Mouse (Mus musculus): ENCODE data around the gene Slit3. TPM values are rescaled to one million over a fixed set of nuclear protein-coding genes. Genes with fewer than 3 reads are reported as not detected.

The Slit3 gene
- total RNA-seq, 2 experiments from 2014 or later, result 56.7 to 60.0 TPM

DNA sequence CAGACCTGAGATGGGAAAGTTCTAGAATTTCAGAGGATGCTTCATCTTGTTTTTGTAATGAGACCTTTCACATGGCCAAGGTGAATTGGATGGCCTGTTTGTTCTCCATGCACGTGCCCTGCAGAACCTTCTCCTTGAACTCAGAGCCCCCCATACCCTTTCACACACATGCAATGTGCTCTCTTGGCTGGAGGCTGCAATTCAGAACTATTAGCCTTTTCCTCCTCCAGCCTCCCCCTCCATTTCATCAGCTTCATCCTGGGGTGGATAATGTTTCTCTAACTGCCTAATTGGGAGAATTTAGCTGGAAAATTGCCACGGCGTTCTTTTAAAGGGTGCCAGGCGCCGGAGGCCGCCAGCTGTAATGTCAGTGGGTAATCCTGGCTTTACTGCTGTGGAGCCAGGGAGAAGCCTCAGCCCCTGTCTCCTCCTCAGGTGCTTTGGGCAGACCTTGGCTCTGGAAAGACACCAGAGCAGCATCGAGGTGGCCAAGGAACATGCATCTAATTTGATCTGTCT lies 178.9 kb downstream of the Slit3 start:
- Histone ChIP-seq H3K4me3 (no peak overlapping the region), H3K27ac (no peak overlapping the region)
- intact Hi-C loops (cut with DNase I), result no loop called here
- no peak for DNase-seq (ENCODE audit: extremely low spot score in 1 of 2, low spot score in 2 of 2)
- no peak for TF ChIP-seq CTCF (IDR thresholded peaks at IDR 0.05)

DNA sequence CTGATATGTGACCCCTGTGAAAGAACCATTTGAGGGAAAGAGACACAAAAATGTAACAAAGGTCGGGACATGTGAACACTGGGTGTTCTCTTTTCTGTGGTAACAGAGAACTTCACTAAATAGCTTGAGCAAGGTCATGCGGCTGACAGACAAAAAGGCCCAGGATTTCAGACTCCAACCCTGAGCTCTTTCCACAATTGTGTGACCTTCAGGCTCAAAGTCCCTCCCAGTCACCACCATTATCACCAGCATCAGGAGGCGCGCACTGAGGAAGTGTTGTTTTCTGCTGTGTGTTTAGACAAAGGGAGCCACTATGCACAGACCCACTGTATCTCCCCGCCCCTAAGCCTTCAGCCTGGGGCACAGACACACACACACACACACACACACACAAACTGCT lies 181.2 kb downstream of the Slit3 start:
- TF ChIP-seq CTCF (IDR thresholded peaks at IDR 0.05), result no peak
- no peak overlapping the region for H3K4me3 ChIP-seq
- H3K27ac ChIP-seq, result no peak overlapping the region
- intact Hi-C loops (cut with DNase I), result no loop called here
- no peak for DNase-seq (ENCODE audit: extremely low spot score in 1 of 2, low spot score in 2 of 2)

DNA sequence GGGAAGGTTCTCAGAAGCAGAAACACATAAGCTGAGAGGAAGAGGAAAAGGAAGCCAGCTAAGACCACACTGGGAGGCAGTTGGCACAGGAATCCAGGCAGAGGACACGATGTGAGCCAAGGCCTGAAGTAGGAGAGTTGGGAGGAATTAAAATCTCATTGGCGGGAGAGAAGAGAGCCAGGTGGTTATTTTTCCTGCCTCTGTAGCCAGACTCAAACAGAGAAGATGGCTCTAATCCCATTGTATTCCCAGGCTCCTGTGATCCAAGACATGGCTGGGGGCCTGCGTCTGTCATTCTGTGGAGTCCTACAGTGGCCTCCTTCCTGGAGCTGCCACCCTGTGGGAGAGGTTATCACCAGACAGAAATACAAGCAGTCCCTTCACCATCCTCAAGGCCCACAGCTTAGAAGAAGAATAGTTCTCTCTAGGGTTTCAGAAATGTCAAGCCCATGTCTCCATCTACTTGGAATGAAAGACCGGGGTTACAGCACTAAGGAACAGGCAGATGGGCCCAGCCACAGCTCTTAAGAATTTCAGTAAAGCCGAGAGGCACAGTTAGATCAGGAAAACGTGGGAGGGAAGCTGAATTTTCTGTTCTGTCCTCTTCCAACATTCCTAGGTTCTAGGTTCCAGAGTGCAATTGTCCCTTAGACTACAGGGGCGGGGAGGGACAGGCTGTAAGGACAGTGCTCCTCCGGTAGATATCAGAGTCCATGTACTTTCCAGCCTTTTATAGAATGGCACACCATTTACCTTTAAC lies 183.4 kb downstream of the Slit3 start:
- peak overlapping the region; percentile 81; the same call in 1 of the 2 replicates for H3K27ac ChIP-seq
- H3K4me3 ChIP-seq, result no peak overlapping the region
- no peak for TF ChIP-seq CTCF (IDR thresholded peaks at IDR 0.05)
- intact Hi-C loops (cut with DNase I), result no loop called here
- DNase-seq (ENCODE audit: extremely low spot score in 1 of 2, low spot score in 2 of 2), result no peak

DNA sequence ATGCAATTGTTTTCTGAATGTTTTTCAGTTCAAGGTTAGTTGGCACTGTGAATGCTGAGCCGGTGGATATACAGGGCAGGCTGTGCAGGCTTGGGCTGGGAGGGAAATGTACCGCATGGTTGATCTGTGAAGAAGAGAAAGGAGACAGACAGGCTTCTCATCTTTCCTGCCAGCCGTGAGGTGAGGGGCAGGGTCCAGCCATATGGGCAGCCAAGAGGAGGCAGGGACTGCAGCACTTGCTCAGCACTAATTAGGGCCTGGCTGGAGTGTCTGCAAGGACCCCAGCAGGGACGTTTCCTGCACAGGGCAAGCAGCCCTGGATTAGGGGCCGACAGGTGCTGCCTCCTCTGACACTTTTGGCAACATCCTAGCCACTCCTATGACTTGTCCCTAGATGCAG lies 184.1 kb downstream of the Slit3 start:
- intact Hi-C loops (cut with DNase I), result no loop called here
- no peak for DNase-seq (ENCODE audit: extremely low spot score in 1 of 2, low spot score in 2 of 2)
- peak overlapping the region; percentile 81 for H3K27ac ChIP-seq
- H3K4me3 ChIP-seq, result no peak overlapping the region
- TF ChIP-seq CTCF (IDR thresholded peaks at IDR 0.05), result no peak

DNA sequence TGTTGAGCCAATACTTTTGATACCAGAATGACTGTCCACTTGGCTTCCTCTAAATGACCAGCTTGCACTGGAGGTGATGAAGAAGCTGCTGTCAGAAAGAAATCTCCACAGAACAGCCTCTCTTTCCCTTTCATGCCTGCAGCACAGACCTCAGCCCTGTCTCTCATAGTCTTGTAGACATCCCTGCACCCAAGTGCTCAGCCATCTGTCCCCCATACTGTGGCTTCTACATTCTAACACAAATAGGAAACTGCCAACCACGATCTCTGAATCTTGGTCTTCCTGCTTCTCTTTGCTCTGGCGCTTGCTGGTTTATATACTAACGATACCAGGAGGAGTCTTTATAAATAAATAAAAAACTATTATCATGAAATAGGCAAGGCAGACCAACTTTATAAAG lies 184.9 kb downstream of the Slit3 start:
- Histone ChIP-seq H3K4me3 (no peak overlapping the region), H3K27ac (no peak overlapping the region)
- intact Hi-C loops (cut with DNase I), result no loop called here
- no peak for TF ChIP-seq CTCF (IDR thresholded peaks at IDR 0.05)
- DNase-seq (ENCODE audit: extremely low spot score in 1 of 2, low spot score in 2 of 2), result no peak

DNA sequence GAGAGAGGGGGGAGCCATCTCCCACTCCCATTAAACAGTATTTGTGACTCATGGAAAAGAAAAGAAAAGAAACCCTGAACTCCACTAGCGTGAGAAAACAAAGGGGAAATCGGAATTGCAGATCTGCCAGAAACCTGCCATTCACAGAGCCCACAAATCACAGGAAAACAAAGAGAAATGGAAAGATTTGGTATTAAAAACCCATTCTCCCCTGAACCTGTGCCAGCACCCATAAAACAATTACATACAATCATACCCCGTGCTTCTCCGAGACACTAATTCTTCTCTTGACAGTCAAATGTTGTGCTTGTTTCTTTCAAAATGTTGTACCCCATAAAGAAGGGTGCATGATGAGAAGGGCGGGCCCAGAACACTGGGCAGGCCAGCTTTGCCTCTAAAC lies 185.9 kb downstream of the Slit3 start:
- intact Hi-C loops (cut with DNase I), result no loop called here
- no peak for TF ChIP-seq CTCF (IDR thresholded peaks at IDR 0.05)
- DNase-seq (ENCODE audit: extremely low spot score in 1 of 2, low spot score in 2 of 2), result no peak
- Histone ChIP-seq H3K27ac (no peak overlapping the region), H3K4me3 (no peak overlapping the region)

DNA sequence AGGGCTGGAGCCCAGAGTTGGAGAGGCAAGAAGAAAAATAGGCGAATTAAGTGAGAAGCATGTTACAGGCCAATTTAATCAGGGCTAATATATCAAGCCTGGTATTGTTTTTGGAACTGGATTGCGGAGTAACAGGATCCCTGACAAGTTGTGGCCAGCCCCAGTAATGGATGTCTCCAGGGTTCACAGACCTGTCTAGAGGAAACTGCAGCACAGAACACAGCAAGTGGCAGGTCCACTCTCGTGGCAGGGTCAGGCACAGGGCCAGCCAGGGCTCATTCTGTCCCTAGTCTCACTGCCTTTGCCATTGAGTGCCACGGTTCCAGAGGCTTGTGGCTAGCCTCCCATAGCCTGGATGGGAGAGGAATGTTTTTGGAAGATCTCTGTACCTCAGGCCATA lies 187.0 kb downstream of the Slit3 start:
- intact Hi-C loops (cut with DNase I), result no loop called here

DNA sequence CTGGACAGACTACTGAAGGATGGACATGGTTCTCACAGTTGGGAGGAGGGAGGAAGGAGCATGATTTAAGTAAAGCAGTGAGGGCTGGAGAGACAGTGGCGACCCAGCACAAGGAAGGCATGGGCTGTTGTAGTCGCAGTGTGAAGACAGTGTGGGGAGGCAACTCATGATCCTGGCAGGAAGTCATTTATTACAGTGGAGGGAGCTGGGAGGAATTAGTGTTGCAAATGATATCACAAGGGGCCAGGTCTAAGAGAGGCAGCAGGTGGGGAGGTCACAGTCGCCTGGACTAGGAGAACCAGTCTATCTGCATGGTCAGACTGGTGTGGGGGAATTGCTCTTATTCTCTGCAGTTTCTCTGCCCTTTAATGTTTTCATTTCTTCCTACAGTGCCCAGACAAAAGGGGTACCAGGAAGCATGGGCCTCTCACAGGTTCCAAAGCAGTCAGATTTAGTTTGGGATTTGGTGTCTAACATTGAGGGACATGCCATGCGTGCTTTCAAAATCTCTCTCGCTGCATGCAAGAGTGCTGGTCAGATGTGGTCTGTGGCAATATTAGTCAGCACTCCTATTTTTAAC lies 194.5 kb downstream of the Slit3 start:
- H3K27ac ChIP-seq, result no peak overlapping the region
- intact Hi-C loops (cut with DNase I), result no loop called here

More for the DNA sequence above, 187.0 kb downstream of the Slit3 start:
- Histone ChIP-seq H3K4me3 (no peak overlapping the region), H3K27ac (no peak overlapping the region)
- TF ChIP-seq CTCF (IDR thresholded peaks at IDR 0.05), result no peak
- DNase-seq (ENCODE audit: extremely low spot score in 1 of 2, low spot score in 2 of 2), result no peak

DNA sequence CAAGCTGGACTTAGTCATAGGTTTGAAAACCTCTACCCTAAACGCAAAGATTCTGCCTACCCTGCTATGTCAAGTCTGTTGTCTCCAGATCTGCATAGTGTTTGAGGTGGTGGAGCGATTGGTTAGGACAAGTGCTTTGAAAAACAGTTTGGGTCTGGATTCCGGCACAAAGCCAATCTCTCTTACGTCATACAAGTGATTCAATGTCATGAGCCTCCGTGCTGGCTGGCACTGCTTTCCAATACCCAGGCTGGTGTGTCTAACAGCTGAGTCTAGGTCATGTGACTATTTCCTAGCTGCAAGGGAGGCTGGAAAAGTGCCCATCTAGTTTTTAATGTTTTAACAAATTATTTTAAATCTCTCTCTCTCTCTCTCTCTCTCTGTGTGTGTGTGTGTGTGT lies 196.2 kb downstream of the Slit3 start:
- DNase-seq (ENCODE audit: extremely low spot score in 1 of 2, low spot score in 2 of 2), result no peak
- no peak for TF ChIP-seq CTCF (IDR thresholded peaks at IDR 0.05)
- no peak overlapping the region for H3K27ac ChIP-seq
- no peak overlapping the region for H3K4me3 ChIP-seq
- intact Hi-C loops (cut with DNase I), result no loop called here

More for the DNA sequence above, 194.5 kb downstream of the Slit3 start:
- no peak for TF ChIP-seq CTCF (IDR thresholded peaks at IDR 0.05)
- DNase-seq (ENCODE audit: extremely low spot score in 1 of 2, low spot score in 2 of 2), result no peak
- H3K4me3 ChIP-seq, result no peak overlapping the region

DNA sequence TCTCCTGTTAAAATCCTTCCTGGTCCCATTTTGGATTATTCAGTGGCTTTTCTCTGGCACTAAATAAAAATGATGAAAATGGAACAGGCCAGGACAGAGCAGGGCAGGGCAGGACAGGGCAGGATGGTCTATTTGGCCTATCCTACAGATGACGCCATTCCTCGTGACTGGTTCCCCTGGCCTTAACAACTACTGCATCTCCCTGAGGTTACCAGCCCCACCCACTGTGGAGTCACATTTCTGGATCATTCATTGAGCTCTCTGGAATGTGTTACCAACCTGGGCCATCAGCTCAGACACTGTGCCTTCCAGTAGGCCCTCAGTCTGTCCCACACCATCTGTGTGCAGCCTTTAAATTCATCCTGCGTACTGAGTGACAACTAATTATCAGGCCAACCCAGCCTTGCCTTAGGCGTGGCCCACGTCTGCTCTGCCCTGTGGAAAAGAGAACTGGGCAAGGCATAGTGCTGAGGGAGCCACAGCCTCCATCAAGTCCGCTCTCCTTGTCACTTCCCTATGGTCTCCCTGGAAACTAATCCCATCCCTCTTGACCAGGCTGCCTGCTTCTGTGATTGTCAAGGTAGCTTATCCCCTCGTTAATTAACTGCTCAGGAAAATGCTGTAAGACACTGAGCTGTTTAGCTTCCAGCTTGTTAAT lies 196.9 kb downstream of the Slit3 start:
- Histone ChIP-seq H3K4me3 (no peak overlapping the region), H3K27ac (no peak overlapping the region)
- DNase-seq (ENCODE audit: extremely low spot score in 1 of 2, low spot score in 2 of 2), result no peak
- intact Hi-C loops (cut with DNase I), result no loop called here
- TF ChIP-seq CTCF (IDR thresholded peaks at IDR 0.05), result no peak

DNA sequence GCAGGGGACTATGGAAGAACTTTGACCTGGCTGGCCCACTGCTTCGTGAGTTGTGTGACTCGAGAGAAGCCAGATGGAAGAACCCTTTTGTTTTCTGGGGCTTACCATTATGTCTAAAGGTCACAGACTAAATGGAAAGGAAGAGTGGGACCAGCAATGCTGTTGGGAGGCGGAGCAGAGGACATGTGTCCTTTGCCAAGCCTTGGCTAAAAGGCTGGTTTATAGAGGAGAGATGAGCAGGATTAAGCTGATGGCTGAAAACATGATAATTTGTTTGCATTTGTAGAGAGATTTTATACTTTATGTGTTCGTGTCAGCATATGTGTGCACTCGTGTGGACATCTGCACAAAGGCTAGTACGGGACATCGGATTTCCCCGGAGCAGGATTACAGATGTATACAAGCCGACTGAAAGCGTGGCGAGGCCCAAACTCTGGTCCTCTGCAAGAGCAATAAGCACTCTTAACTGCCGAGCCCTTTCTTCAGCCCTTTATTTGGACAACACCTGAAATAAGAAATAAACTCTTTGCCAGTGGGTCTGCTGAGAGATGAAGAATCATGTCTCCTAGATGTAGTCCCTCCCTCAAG lies 197.5 kb downstream of the Slit3 start:
- intact Hi-C loops (cut with DNase I), result no loop called here
- TF ChIP-seq CTCF (IDR thresholded peaks at IDR 0.05), result no peak

DNA sequence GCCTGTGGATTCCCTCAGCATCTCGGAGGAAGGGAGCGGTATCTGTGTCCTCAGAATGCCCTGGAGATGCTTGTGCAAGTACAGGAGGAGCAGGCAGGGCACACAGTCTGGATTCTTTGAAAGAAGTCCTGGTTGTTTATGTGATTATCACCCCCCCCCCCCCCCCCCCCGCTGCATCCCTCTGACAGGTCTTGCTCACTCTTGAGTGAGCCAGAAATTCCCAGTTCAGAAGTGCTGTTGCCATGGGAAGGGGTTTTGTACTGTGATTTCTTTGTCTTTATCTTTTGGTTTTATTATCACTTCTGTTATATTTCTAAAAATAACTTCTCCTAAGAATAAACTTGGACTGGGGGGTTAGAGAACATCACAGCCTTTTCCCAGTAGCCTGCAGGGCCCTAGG lies 199.5 kb downstream of the Slit3 start:
- Histone ChIP-seq H3K4me3 (no peak overlapping the region), H3K27ac (no peak overlapping the region)
- no peak for DNase-seq (ENCODE audit: extremely low spot score in 1 of 2, low spot score in 2 of 2)
- no peak for TF ChIP-seq CTCF (IDR thresholded peaks at IDR 0.05)
- intact Hi-C loops (cut with DNase I), result no loop called here

More for the DNA sequence above, 197.5 kb downstream of the Slit3 start:
- DNase-seq (ENCODE audit: extremely low spot score in 1 of 2, low spot score in 2 of 2), result no peak
- no peak overlapping the region for H3K27ac ChIP-seq
- H3K4me3 ChIP-seq, result no peak overlapping the region
